Mouse (Mus musculus): ENCODE data around the gene Slc29a4. TPM values are rescaled to one million over a fixed set of nuclear protein-coding genes. Genes with fewer than 3 reads are reported as not detected.

The Slc29a4 gene
- total RNA-seq, 1 experiment from 2014 or later: 21.9 TPM

- no peak for DNase-seq
These were observed 54.8 kb downstream of the Slc29a4 start for GRCm38 (mm10) chr5:142747026-142747629.

GRCm38 (mm10) chr5:142750173-142750572, 57.9 kb downstream of the Slc29a4 start:
- no peak for DNase-seq

GRCm38 (mm10) chr5:142752241-142752640, 59.9 kb downstream of the Slc29a4 start:
- no peak for DNase-seq

GRCm38 (mm10) chr5:142759786-142760185, 67.5 kb downstream of the Slc29a4 start:
- no peak for DNase-seq

GRCm38 (mm10) chr5:142761326-142761983, 69.1 kb downstream of the Slc29a4 start:
- no peak for DNase-seq

GRCm38 (mm10) chr5:142762082-142762807, 69.9 kb downstream of the Slc29a4 start:
- DNase-seq: no peak

- DNase-seq: no peak
These were observed 72.0 kb downstream of the Slc29a4 start for GRCm38 (mm10) chr5:142764306-142764705.

GRCm38 (mm10) chr5:142764889-142765288, 72.6 kb downstream of the Slc29a4 start:
- DNase-seq: no peak

GRCm38 (mm10) chr5:142766708-142767107, 74.4 kb downstream of the Slc29a4 start:
- DNase-seq: no peak

GRCm38 (mm10) chr5:142767937-142768336, 75.6 kb downstream of the Slc29a4 start:
- DNase-seq: peak; percentile 63

GRCm38 (mm10) chr5:142768352-142769267, 76.3 kb downstream of the Slc29a4 start:
- no peak for DNase-seq

- no peak for DNase-seq
These were observed 77.3 kb downstream of the Slc29a4 start for GRCm38 (mm10) chr5:142769641-142770040.

- DNase-seq: no peak
These were observed 78.7 kb downstream of the Slc29a4 start for GRCm38 (mm10) chr5:142771034-142771433.

- no peak for DNase-seq
These were observed 79.7 kb downstream of the Slc29a4 start for GRCm38 (mm10) chr5:142771964-142772363.

Other genes starting within 250 kb of the Slc29a4 start
- 17.7 and 28.4 TPM in 2 replicates for gene Ap5z1, start 228.6 kb upstream of the Slc29a4 start, total RNA-seq (2021)
- 0.19 and 0.30 TPM in 2 replicates for gene Papolb, start 162.4 kb upstream of the Slc29a4 start, total RNA-seq (2021)
- gene Radil, start 141.4 kb upstream of the Slc29a4 start, total RNA-seq (2021): 2.9 and 8.1 TPM in 2 replicates
- gene Mmd2, start 83.7 kb upstream of the Slc29a4 start, total RNA-seq (2021): 28.5 and 32.3 TPM in 2 replicates
- gene Wipi2, start 64.8 kb upstream of the Slc29a4 start, total RNA-seq (2021): 93.2 and 98.2 TPM in 2 replicates
- 114 and 123 TPM in 2 replicates for gene Tnrc18, start 125.2 kb downstream of the Slc29a4 start, total RNA-seq (2021)
- gene Fbxl18, start 202.9 kb downstream of the Slc29a4 start, total RNA-seq (2021): 14.5 and 19.8 TPM in 2 replicates
- gene Actb, start 214.2 kb downstream of the Slc29a4 start, total RNA-seq (2021): 2,846 and 3,181 TPM in 2 replicates